Mouse (Mus musculus): Measurements from ENCODE around the gene Csrnp2. TPM values are rescaled to one million over a fixed set of nuclear protein-coding genes. Genes with fewer than 3 reads are reported as not detected.
"Not testable (repeated sequence)": the region's sequence is repeated elsewhere in the genome, so short reads cannot be mapped to it uniquely, and the experiment has no call there.

The Csrnp2 gene
- polyA plus RNA-seq (2012; ENCODE audit: insufficient read depth, insufficient read length, low replicate concordance, missing spikeins), result not detected in 2 replicates

GRCm38 (mm10) chr15:100495102-100495501 lies at the start of gene Csrnp2:
TSS of gene Csrnp2 (minus strand) at chr15:100495488.
- TF ChIP-seq CTCF (IDR thresholded peaks at IDR 0.05; ENCODE audit: insufficient read depth, low read depth, low read length) (no peak; the same call in 1 of the 2 replicates), POLR2A (IDR thresholded peaks at IDR 0.05; ENCODE audit: insufficient read depth, low read depth, low read length) (peak; percentile 100)
- WGBS, result under 1% methylated on average over 40 of the region's 40 CpGs
- H3K4me1 ChIP-seq (ENCODE audit: control insufficient read depth, insufficient read depth, low read length), result peaks cover 12% of the 10 kb centered on the region

GRCm38 (mm10) chr15:100543651-100544030 lies 48.4 kb upstream of the Csrnp2 start:
- not testable (repeated sequence) for H3K4me1 ChIP-seq (ENCODE audit: control insufficient read depth, insufficient read depth, low read length); H3K4me3 ChIP-seq (ENCODE audit: insufficient read depth, low read depth, low read length); H3K27ac ChIP-seq (ENCODE audit: insufficient read depth, low read depth, low read length)
- WGBS, result 98% methylated on average over 14 of the region's 14 CpGs

More at GRCm38 (mm10) chr15:100495102-100495501, at the start of gene Csrnp2:
- peak within 1 kb of the TSS; percentile 92 for H3K4me3 ChIP-seq (ENCODE audit: insufficient read depth, low read depth, low read length)
- H3K27ac ChIP-seq (ENCODE audit: insufficient read depth, low read depth, low read length), result peak within 1 kb of the TSS; percentile 82

GRCm38 (mm10) chr15:100542876-100543650 lies 47.8 kb upstream of the Csrnp2 start:
- H3K4me3 ChIP-seq (ENCODE audit: insufficient read depth, low read depth, low read length); H3K4me1 ChIP-seq (ENCODE audit: control insufficient read depth, insufficient read depth, low read length); H3K27ac ChIP-seq (ENCODE audit: insufficient read depth, low read depth, low read length): not testable (repeated sequence)
- 97% methylated on average over 28 of the region's 28 CpGs for WGBS

- 87% methylated on average over 4 of the region's 4 CpGs for WGBS
- H3K4me1 ChIP-seq (ENCODE audit: control insufficient read depth, insufficient read depth, low read length), result no peaks in the 10 kb centered on the region
- no peak overlapping the region for H3K27ac ChIP-seq (ENCODE audit: insufficient read depth, low read depth, low read length)
- TF ChIP-seq POLR2A (IDR thresholded peaks at IDR 0.05; ENCODE audit: insufficient read depth, low read depth, low read length) (no peak), CTCF (IDR thresholded peaks at IDR 0.05; ENCODE audit: insufficient read depth, low read depth, low read length) (no peak)
- no peak overlapping the region for H3K4me3 ChIP-seq (ENCODE audit: insufficient read depth, low read depth, low read length)
Measured at GRCm38 (mm10) chr15:100541426-100541825, 46.1 kb upstream of the Csrnp2 start.

GRCm38 (mm10) chr15:100541001-100541400 lies 45.7 kb upstream of the Csrnp2 start:
- H3K27ac ChIP-seq (ENCODE audit: insufficient read depth, low read depth, low read length); H3K4me1 ChIP-seq (ENCODE audit: control insufficient read depth, insufficient read depth, low read length); H3K4me3 ChIP-seq (ENCODE audit: insufficient read depth, low read depth, low read length): not testable (repeated sequence)
- WGBS, result 71% methylated on average over 1 of the region's 1 CpGs

GRCm38 (mm10) chr15:100539411-100539810 lies 44.1 kb upstream of the Csrnp2 start:
- TF ChIP-seq CTCF (IDR thresholded peaks at IDR 0.05; ENCODE audit: insufficient read depth, low read depth, low read length) (no peak), POLR2A (IDR thresholded peaks at IDR 0.05; ENCODE audit: insufficient read depth, low read depth, low read length) (no peak)
- Histone ChIP-seq H3K4me3 (ENCODE audit: insufficient read depth, low read depth, low read length) (no peak overlapping the region), H3K27ac (ENCODE audit: insufficient read depth, low read depth, low read length) (no peak overlapping the region), H3K4me1 (ENCODE audit: control insufficient read depth, insufficient read depth, low read length) (no peaks in the 10 kb centered on the region)
- WGBS, result 93% methylated on average over 9 of the region's 9 CpGs

GRCm38 (mm10) chr15:100537913-100538312 lies 42.6 kb upstream of the Csrnp2 start:
- no peak overlapping the region for H3K4me3 ChIP-seq (ENCODE audit: insufficient read depth, low read depth, low read length)
- H3K27ac ChIP-seq (ENCODE audit: insufficient read depth, low read depth, low read length), result no peak overlapping the region
- H3K4me1 ChIP-seq (ENCODE audit: control insufficient read depth, insufficient read depth, low read length), result no peaks in the 10 kb centered on the region
- TF ChIP-seq CTCF (IDR thresholded peaks at IDR 0.05; ENCODE audit: insufficient read depth, low read depth, low read length) (no peak), POLR2A (IDR thresholded peaks at IDR 0.05; ENCODE audit: insufficient read depth, low read depth, low read length) (no peak)
- WGBS, result 87% methylated on average over 6 of the region's 6 CpGs

- Histone ChIP-seq H3K4me3 (ENCODE audit: insufficient read depth, low read depth, low read length) (no peak overlapping the region), H3K4me1 (ENCODE audit: control insufficient read depth, insufficient read depth, low read length) (no peaks in the 10 kb centered on the region), H3K27ac (ENCODE audit: insufficient read depth, low read depth, low read length) (no peak overlapping the region)
- WGBS, result 82% methylated on average over 5 of the region's 5 CpGs
- TF ChIP-seq CTCF (IDR thresholded peaks at IDR 0.05; ENCODE audit: insufficient read depth, low read depth, low read length) (no peak), POLR2A (IDR thresholded peaks at IDR 0.05; ENCODE audit: insufficient read depth, low read depth, low read length) (no peak)
Measured at GRCm38 (mm10) chr15:100527900-100528299, 32.6 kb upstream of the Csrnp2 start.

GRCm38 (mm10) chr15:100525405-100525804 lies 30.1 kb upstream of the Csrnp2 start:
- WGBS, result 96% methylated on average over 14 of the region's 14 CpGs
- no peak overlapping the region for H3K4me3 ChIP-seq (ENCODE audit: insufficient read depth, low read depth, low read length)
- H3K4me1 ChIP-seq (ENCODE audit: control insufficient read depth, insufficient read depth, low read length), result no peaks in the 10 kb centered on the region
- H3K27ac ChIP-seq (ENCODE audit: insufficient read depth, low read depth, low read length), result no peak overlapping the region
- no peak for TF ChIP-seq CTCF (IDR thresholded peaks at IDR 0.05; ENCODE audit: insufficient read depth, low read depth, low read length)
- no peak for TF ChIP-seq POLR2A (IDR thresholded peaks at IDR 0.05; ENCODE audit: insufficient read depth, low read depth, low read length)

GRCm38 (mm10) chr15:100520306-100520705 lies 25.0 kb upstream of the Csrnp2 start:
- Histone ChIP-seq H3K4me3 (ENCODE audit: insufficient read depth, low read depth, low read length) (no peak overlapping the region), H3K4me1 (ENCODE audit: control insufficient read depth, insufficient read depth, low read length) (no peaks in the 10 kb centered on the region), H3K27ac (ENCODE audit: insufficient read depth, low read depth, low read length) (no peak overlapping the region)
- no peak for TF ChIP-seq POLR2A (IDR thresholded peaks at IDR 0.05; ENCODE audit: insufficient read depth, low read depth, low read length)
- no peak for TF ChIP-seq CTCF (IDR thresholded peaks at IDR 0.05; ENCODE audit: insufficient read depth, low read depth, low read length)
- WGBS, result 94% methylated on average over 14 of the region's 14 CpGs
